Mouse (Mus musculus): ENCODE results near the gene Ascl2.

The Ascl2 gene

DNA sequence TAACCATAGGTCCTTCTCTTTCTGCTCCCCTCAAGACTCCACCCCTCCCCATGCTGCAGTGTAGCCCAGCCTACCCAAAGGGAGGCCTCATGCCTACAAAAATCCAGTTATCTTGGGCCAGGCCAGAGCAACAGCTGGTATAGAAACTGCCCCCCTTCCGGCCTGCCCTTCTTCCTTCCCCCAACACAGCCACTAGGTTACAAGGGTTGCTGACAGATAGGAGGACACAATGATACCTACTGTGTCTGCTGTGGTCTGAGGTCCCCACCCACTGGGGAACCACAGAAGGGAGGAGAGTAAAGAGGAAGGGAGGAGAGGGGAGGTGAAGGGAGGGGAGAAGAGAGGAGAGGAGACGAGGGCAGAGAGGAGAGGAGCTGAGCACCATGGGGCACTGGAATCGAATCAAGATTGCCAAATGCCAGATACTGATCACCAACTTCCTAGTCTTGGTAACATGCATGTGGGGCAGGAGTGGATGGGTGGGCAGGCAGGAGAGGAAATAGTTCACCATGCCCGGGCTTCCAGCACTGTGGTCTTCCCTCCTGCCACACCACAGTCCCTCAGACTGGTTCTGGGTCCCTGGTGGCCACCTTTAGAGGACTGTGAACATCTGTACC is 35.8 kb upstream of the Ascl2 start, which contains the start of gene Tspan32:
TSS of gene Tspan32 (plus strand) at position 320 of the 617 bp plus-strand sequence.
- in situ Hi-C loops (cut with MboI, MseI), result loop anchor here (5.0 to 10.0 kb wide), 2 partner anchors 62 to 470 kb away; partner anchors contain the start of genes Tssc4 (in 2 of the 2) and Mrpl23 (in 1 of the 2)

DNA sequence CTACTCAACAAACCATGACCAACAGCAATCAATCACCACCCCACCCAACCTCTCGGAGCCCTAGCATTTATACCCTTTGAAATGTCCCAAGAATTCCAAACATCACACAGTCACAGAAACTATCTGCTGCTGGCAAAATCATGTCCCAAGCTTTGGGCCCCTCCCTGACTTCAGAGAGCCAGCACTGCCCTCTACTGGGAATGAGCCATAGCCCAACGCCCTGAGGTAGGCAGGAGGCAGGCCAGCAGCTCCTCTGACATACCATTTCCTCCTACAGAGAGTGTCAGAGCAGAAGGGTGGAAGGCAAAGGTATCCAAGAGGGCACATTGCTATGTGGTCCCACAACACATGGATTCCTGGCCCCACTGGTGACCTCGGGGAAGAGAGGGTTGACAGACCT is 33.6 kb upstream of the Ascl2 start:
- in situ Hi-C loops (cut with MboI, MseI), result loop anchor here in 1 of 2 experiments (10.0 kb wide), 1 partner anchor 468 kb away; the partner anchor contains the start of gene Mrpl23

DNA sequence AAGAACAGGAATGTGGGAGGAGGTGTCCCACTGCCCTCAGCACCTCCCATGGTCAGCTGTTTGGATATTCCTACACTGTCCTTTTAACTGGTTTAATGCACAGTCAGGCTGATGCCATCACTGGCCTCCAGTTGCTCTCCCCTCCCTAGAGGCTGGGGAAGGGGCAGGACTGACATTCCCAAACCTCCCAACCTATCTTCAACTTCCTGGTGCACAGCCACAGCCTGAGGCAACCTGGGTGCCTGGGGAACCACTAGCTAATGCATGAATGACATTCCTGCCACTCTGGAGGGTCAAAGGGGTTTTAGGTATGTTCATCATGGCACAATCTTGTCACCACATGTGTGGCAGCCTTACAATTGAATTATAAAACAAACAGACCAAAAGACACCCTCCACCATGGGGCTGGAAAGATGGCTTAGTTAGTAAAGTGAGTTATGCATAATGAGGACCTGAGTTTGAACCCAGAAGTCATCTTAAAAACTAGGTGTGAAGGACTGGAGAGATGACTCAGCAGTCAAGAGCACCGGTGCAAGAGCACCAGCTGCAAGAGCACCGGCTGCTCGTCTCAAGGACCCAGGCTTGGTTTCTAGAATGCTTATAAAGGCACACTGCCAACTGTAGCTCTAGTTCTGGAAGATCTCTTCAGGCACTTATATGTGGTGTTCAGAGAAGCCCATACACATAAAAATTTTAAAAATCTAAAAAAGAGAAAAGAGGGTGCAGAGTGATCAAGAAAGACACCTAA is 28.5 kb upstream of the Ascl2 start:
- in situ Hi-C loops (cut with MboI, MseI), result loop anchor here in 1 of 2 experiments (10.0 kb wide), 1 partner anchor 733 kb away; no protein-coding TSS in a partner anchor

DNA sequence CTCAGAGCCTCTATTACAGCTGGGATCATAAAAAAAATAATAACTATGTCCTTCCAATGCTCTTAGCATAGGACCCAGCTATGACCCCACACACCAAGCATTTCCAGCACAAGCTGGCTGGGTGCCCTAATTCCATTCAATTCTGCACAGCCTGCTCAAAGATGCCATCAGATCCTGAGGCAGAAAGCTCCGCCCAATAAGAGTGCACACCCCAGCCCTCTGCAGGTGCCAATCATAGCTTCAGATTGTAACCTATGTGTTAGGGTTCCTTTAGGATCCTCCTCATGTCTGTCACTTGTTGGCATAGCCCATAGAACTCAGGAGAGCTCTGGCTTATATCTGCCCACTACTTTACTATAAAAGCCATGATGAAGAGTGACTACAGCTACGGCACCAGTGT is 27.9 kb upstream of the Ascl2 start:
- in situ Hi-C loops (cut with MboI, MseI), result loop anchor here in 1 of 2 experiments (10.0 kb wide), 1 partner anchor 732 kb away; no protein-coding TSS in a partner anchor

DNA sequence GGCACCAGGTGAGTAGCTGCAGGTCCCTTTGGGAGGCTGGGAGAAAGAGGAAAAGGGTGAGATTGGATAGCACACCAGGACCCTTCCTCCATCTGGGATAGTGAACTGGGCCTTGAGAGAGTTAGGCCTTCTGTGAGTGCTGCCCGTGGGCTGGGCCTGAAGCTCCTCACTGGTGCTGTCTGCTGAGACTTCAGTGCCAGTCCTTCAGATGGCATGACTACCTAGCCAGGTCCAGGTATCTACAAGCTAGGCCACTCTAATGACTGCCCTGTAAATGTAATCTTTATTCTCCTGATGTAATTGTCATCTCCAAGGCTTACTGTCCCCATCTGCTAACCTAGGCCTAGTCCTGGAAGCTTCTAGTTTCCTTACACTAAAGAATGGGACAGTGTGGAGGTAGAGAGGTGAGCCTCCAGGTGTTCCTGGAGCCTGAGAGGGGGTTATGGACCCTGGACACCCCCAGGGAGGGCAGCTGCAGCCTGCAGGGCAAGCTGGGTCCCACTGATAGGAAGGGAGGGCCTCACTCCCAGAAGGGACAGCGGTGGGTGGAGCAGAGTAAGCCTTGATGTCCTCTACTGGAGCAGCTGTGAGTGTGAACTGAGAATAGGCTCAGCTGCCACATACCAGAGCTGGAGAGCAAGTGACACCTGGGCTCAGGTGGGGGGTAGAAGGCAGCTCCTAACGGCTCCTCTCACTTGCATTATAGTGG is 26.7 kb upstream of the Ascl2 start:
- in situ Hi-C loops (cut with MboI, MseI), result loop anchor here in 1 of 2 experiments (10.0 kb wide), 1 partner anchor 731 kb away; no protein-coding TSS in a partner anchor

DNA sequence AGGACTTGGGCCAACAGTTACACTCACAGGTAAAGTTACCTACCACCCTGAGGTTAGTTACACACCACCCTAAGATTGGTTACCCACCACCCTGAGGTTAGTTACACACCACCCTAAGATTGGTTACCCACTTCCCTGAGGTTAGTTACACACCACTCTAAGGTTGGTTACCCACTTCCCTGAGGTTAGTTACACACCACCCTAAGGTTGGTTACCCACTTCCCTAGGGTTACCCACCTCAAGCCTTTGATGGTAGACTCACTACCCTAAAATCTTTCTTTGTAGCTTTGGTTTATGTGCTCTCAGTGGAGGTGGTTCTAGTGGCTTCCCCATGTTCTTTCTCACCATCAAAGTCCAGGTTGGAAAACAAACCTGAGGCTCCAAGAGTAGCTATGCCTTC is 25.9 kb upstream of the Ascl2 start:
- in situ Hi-C loops (cut with MboI, MseI), result loop anchor here in 1 of 2 experiments (10.0 kb wide), 1 partner anchor 730 kb away; no protein-coding TSS in a partner anchor

DNA sequence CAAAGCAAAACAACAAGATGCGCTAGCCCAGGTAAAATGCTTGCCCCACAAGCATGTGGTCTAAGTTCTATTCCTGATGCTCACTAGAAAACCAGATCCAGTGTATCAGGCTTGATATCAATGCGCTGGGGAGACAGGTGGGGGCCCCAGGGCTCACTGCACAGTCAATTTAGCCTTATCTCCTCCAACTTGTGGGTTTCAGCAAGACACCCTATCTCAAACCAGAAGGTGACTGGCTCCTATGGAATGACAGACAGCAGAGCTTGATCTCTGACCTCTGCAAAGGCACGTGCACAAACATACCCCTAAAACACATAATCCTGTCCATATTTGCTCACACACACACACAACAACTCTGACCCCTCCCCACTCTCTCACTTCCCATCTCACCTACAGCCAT is 18.7 kb upstream of the Ascl2 start:
- in situ Hi-C loops (cut with MboI, MseI), result no loop called here

DNA sequence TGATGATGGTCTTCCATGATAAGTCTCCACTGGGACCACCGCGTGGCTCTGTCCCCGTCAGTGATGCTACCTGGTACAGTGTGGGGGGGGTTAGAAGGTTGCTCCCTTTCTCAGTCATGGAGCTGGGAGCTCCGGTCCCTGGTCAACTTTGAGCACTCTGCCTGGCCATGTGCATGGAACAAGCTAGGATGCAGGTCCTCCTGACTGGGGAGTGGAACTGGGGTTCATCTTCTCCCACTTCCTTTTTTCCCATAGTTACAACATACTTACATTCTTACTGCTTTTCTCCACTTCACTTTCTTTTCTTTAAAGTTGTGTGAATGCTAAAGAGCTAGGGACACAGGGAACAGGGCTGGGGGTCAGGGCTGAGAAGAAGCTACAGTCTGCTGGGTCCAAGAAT is 16.1 kb upstream of the Ascl2 start:
- in situ Hi-C loops (cut with MboI, MseI), result no loop called here

DNA sequence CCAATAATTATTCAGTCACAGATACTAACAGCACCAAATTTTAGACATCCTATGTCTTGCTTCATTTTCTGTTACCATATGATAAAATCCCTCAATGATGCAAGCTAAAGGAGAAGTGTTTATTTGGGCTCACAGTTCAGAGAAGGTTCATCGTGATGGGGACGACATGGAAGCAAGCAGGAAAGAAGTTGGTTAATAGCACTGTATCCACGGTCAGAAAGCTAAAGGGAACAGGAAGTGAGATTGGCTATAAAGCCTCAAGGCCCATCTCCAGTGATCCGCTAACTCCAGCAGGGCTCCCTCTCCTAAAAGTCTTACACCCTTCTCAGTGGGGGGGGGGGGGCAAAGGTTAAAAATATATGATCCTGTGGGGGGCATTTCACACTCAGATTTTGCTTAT is 12.8 kb upstream of the Ascl2 start:
- in situ Hi-C loops (cut with MboI, MseI), result no loop called here

DNA sequence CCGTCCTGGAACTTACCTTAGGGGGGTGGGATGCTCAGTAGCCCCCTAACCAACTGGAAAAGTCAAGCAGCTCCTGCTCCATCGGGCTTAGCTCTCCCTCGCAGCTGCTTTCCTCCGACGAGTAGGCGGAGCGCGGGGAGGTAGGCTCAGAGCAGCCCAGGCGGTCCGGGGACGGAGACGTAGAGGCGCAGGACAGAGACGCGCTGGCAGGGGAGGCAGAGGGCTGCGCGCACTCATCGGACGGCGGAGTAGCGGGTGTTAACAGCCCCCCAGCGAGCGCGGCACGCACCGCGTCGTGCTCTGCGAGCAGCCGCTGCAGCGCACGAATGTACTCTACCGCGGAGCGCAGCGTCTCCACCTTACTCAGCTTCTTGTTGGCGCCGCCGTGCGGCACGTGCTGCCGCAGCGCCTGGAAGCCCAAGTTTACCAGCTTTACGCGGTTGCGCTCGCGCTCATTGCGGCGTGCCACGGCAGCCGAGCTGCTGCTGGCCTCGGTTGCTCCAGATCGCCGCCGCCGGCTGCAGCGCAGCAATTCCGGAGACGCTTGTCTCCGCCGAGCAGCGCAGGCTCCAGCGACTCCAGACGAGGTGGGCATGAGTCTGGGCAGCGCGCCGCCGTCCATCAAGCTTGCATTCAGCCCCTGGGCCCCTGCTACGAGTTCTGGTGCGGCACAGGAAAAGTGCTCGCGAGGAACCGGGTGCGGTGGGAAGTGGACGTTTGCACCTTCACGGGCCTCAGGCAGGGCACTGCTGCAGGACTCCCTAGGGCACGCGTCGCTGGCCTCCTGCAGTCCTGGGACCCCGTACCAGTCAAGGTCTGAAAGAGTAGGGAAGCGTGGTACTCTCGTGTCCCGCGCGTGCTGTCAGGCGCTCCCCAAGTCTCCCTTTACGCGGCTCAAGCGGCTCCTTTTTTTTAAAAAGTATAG is 918 bp downstream of the Ascl2 start:
- in situ Hi-C loops (cut with MboI, MseI), result loop anchor here in 1 of 2 experiments (25.0 kb wide), 1 partner anchor 1044 kb away; the partner anchor contains the start of gene Shank2

DNA sequence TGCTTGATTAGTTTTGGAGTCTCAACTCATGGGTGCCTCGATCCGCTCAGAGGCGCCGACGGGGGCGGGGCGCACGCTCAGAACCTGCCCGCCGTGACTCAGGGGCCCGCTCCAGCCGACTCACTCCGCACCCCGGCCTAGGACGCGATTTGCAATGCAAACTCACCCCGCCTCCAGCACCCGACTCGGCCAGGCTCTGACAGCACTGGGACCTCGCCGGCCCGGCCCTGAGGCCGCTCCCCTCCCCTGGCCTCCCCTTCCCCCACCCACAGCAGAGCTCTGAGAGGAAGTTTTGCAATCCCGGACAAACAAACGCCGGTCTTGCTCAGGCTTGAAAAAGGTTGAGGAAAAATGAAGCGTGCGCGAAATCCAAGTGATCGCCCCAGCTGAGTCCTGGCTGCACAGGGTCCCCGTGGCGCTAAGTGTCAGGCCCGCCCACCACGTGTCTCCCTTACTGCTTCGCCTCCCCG is 1.6 kb downstream of the Ascl2 start:
- in situ Hi-C loops (cut with MboI, MseI), result loop anchor here in 1 of 2 experiments (25.0 kb wide), 1 partner anchor 1045 kb away; the partner anchor contains the start of gene Shank2

DNA sequence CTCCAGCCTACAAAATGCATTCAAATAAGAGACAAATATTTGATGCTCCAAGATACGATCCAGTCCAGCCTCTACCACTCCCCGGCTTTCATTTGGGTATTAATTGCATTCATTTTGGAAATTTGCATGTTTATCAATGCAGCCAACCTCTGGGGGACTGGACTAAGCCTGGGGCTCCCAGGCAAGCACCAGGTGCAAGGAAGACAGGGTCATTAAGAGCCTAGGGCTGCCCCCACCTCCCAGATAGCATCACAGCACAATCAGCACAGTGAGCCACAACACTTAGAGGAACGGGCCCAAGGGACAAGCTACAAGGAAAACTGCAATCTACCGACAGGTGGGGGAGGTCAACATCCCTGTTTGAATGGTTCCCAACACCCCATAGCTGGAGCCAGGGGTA is 9.3 kb downstream of the Ascl2 start:
- in situ Hi-C loops (cut with MboI, MseI), result loop anchor here in 1 of 2 experiments (25.0 kb wide), 1 partner anchor 1053 kb away; the partner anchor contains the start of gene Shank2

DNA sequence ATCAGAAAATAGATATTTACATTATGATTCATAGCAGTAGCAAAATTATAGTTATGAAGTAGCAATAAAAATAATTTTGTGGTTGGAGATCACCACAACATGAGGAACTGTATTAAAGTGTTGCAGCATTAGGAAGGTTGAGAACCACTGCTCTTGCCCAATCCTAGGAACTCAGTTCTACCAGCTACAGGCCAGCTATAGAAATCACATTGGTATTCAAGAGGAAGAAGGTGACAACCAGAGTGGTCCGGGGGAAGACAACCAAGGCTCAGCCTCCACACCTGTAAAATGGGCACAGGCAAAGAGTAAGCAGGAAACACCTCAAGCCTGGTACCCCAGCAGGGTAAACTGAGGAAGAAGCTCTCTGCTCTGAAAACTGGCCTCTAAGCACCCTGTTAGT is 10.2 kb downstream of the Ascl2 start:
- in situ Hi-C loops (cut with MboI, MseI), result loop anchor here in 1 of 2 experiments (25.0 kb wide), 1 partner anchor 1053 kb away; the partner anchor contains the start of gene Shank2

DNA sequence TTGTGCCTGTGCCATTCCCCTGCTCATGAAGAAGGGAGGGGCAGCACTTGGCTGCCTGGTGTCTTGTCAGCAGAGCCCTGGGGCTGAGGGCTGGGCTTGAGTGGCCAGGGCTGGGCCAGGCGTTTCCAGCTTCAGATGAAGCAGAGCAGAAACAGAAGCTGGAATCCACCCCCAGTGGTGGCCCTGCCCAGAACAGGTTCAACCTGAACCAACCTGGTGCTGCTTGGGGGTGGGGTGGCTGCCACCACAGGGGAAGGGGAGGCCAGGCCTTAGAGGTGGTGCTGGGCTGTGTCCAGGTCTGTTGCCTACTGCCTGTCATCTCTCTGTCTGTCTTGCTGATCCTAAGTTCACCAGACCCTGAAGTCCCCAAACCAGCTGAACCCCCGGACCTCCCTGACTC is 13.0 kb downstream of the Ascl2 start:
- in situ Hi-C loops (cut with MboI, MseI), result loop anchor here in 1 of 2 experiments (25.0 kb wide), 1 partner anchor 1056 kb away; the partner anchor contains the start of gene Shank2

DNA sequence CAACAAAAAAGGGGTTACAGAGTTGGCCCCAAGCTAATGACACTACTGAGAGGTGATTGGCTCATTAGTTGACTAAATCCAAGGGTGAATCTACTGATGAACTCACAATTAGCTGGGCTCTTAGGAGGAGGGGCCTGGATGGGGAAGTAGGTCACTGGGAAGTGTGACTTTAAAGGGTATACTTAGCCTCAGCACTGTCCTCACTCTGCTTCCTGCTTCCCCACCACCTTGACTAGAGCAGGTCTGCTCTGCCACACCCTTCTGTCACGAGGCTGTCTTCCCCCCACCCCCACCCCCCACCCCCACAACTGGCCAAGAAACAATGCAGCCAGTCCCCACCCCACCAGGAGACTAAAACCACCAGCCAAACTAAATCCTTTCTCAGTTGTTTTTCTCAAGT is 19.5 kb downstream of the Ascl2 start:
- in situ Hi-C loops (cut with MboI, MseI), result no loop called here

DNA sequence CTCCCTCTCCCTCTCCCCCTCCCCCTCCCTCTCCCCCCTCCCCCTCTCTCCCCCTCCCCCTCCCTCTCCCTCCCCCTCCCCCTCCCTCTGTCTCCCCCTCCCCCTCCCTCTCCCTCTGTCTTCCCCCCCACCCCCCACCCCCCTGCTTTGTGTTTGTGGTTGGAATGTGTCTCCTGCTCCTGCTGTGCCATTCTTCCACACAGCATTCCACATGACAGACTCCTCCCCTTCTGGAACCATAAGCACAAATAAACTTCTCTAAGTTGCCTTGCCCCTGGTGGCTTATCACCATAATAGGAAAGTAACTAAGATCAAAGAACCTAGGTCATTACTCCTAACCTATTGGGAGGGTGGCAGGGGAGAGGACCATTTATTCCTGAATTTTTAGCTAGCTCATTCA is 31.4 kb downstream of the Ascl2 start:
- in situ Hi-C loops (cut with MboI, MseI), result no loop called here

DNA sequence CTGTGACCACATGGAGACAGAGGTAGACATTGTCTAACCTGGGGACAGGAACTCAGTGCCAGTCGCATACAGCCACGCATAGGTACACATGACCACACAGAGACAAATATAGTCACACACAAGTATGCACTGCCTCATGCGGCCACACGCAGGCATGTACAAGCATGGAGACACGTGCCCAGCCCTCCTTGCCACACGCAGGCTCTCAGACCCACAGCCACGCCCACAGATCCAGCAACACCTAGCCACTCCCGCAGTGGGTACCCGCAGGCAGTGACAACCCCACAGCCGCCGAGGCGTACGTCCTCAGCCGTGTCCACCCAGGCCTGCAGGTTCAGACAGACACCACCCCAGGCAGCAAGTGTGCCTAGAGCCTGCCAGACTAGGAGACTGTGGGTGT is 33.4 kb downstream of the Ascl2 start:
- in situ Hi-C loops (cut with MboI, MseI), result no loop called here

DNA sequence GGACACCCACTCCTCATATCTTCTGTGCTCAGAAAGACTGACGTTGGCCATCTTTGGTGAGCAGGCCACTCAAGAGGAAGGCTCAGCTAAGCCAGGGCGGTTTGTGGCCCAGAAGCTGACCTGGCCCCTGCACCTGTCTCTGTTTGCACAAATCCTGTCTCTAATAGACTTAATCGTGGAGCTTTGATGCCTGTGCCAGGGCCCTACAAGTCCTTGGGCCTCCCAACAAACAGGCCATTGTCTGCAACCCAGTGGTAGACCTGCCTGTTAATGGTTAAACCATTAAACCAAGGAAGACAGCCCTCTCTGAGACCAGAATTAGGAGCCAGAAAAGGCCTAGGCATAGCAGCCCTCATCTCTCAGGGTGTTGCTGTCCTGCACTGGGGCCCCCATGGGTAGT is 36.6 kb downstream of the Ascl2 start:
- in situ Hi-C loops (cut with MboI, MseI), result no loop called here

DNA sequence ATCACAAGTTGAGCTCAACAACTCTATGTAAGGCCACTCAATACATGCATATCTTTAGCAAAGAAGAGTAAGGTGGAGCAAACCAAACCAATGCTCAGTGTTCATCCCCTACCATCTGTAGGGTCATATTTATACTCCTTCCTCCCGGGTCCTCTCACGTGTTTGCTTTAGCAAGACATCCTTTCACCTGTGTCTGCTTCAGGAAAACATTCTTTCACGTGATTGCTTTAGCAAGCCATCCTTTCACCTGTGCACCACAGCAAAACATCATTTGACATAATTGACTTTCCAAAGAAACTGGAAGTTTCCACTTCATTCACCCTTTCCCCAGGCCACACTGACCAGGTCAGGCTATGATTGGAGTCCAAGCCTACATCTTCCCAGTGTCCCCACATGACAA is 38.0 kb downstream of the Ascl2 start, which contains the start of gene Th:
TSS of gene Th (minus strand) at position 101 of the 400 bp plus-strand sequence.
- in situ Hi-C loops (cut with MboI, MseI), result no loop called here

DNA sequence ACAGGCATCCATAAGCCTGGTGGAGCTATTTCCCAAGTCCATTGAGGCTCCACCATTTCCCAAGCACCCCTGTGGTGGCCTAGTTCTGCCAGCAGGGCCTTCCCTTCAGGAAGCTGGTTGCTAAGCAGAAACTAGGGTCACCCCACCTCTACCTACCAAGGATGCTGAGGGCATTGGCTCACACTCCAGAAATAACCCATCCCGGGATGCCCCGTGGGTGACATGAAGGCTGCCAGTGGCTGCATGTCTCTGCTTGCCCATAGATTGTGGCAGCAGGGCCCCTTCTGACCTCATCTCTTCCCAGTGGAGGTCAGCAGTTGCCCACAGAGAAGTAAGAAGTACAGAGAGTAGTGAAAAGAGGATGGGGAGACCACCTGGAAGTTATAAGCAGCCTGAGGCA is 39.5 kb downstream of the Ascl2 start:
- in situ Hi-C loops (cut with MboI, MseI), result no loop called here

All from T-helper 17 cell (primary cell).